Mouse (Mus musculus): ENCODE results near the gene Nrk. TPM values are rescaled to one million over a fixed set of nuclear protein-coding genes. Genes with fewer than 3 reads are reported as not detected.

Gene Nrk
- total and polyA plus RNA-seq, 2 experiments from 2014 or later: 1.2 to 1.6 TPM

DNA sequence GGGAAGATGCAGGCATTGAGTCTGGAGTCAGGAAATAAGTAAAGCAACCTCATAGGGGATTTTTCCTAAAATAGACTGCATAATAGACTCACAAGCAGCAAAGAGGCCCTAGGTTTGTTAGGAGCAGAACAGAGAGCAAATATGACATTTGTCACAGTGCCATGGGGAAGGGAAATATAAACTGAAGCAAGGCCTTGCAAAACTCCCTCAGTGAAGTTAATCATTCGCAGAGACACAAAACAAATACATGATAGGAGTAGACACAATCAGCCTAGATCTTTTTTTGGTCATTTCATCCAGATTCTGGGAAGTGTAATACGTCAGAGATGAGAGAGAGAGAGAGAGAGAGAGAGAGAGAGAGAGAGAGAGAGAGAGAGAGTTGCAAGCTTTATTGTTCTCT lies 125.1 kb downstream of the Nrk start:
- no peak for TF ChIP-seq CTCF (IDR thresholded peaks at IDR 0.05; ENCODE audit: low read depth)
- 65% methylated on average over 2 of the region's 2 CpGs for WGBS
- no peaks in the 10 kb centered on the region for H3K9me3 ChIP-seq (ENCODE audit: low read length)

GRCm38 (mm10) chrX:139041148-139041547 lies 126.9 kb downstream of the Nrk start:
- Histone ChIP-seq H3K9me3 (ENCODE audit: low read length) (no peaks in the 10 kb centered on the region), H3K27me3 (ENCODE audit: insufficient read depth, low read length) (no peaks in the 10 kb centered on the region), H3K4me1 (ENCODE audit: insufficient read depth, low read length) (no peaks in the 10 kb centered on the region), H3K27ac (no peak overlapping the region), H3K4me2 (ENCODE audit: low read depth, low read length) (no peak overlapping the region), H3K4me3 (ENCODE audit: low read length) (no peak overlapping the region), H3K36me3 (ENCODE audit: insufficient read depth, low read length) (no peaks in the 10 kb centered on the region), H3K9ac (replicated peaks; ENCODE audit: low read length) (no peak overlapping the region)
- DNase-seq (ENCODE audit: low spot score): no peak
- 89% methylated on average over 1 of the region's 1 CpGs for WGBS
- no peak for ATAC-seq
- TF ChIP-seq CTCF (IDR thresholded peaks at IDR 0.05; ENCODE audit: low read depth): no peak

More for the DNA sequence above, 125.1 kb downstream of the Nrk start:
- Histone ChIP-seq H3K4me2 (ENCODE audit: low read depth, low read length) (no peak overlapping the region), H3K36me3 (ENCODE audit: insufficient read depth, low read length) (no peaks in the 10 kb centered on the region), H3K4me3 (ENCODE audit: low read length) (no peak overlapping the region), H3K9ac (replicated peaks; ENCODE audit: low read length) (no peak overlapping the region), H3K4me1 (ENCODE audit: insufficient read depth, low read length) (no peaks in the 10 kb centered on the region), H3K27ac (no peak overlapping the region), H3K27me3 (ENCODE audit: insufficient read depth, low read length) (no peaks in the 10 kb centered on the region)
- ATAC-seq: no peak
- no peak for DNase-seq (ENCODE audit: low spot score)

DNA sequence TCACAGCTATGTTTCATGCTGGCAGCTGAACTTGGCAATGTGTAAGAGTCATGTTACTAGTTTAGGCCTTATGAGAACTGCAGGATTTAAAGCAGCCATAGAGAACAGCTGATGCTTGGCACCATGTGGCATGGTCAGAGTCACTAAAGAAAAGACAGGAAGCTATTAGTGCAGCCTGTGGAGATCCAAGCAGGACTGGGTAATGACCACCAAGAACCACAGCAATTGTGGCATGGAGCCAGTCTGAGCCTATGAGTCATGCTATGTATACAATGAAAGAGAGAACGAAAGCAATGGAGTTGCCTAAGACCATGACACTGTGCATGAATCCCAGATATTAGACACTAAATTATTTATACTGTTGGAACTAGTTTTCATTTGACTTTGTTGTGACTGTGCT lies 137.7 kb downstream of the Nrk start:
- no peak overlapping the region for H3K9ac ChIP-seq (replicated peaks; ENCODE audit: low read length)
- no peaks in the 10 kb centered on the region for H3K9me3 ChIP-seq (ENCODE audit: low read length)
- no peak overlapping the region for H3K4me3 ChIP-seq (ENCODE audit: low read length)
- no peaks in the 10 kb centered on the region for H3K36me3 ChIP-seq (ENCODE audit: insufficient read depth, low read length)
- no peak for DNase-seq (ENCODE audit: low spot score)
- TF ChIP-seq CTCF (IDR thresholded peaks at IDR 0.05; ENCODE audit: low read depth): no peak
- no peak overlapping the region for H3K27ac ChIP-seq
- H3K4me1 ChIP-seq (ENCODE audit: insufficient read depth, low read length): no peaks in the 10 kb centered on the region
- WGBS: 65% methylated on average over 1 of the region's 1 CpGs
- H3K27me3 ChIP-seq (ENCODE audit: insufficient read depth, low read length): no peaks in the 10 kb centered on the region
- ATAC-seq: no peak
- no peak overlapping the region for H3K4me2 ChIP-seq (ENCODE audit: low read depth, low read length)

GRCm38 (mm10) chrX:139053149-139053548 lies 138.9 kb downstream of the Nrk start:
- DNase-seq (ENCODE audit: low spot score) (no peak), ATAC-seq (no peak)
- no peaks in the 10 kb centered on the region for H3K4me1 ChIP-seq (ENCODE audit: insufficient read depth, low read length)
- no peak overlapping the region for H3K4me3 ChIP-seq (ENCODE audit: low read length)
- 81% methylated on average over 1 of the region's 1 CpGs for WGBS
- no peak overlapping the region for H3K4me2 ChIP-seq (ENCODE audit: low read depth, low read length)
- H3K27me3 ChIP-seq (ENCODE audit: insufficient read depth, low read length): no peaks in the 10 kb centered on the region
- H3K9ac ChIP-seq (replicated peaks; ENCODE audit: low read length): no peak overlapping the region
- H3K27ac ChIP-seq: no peak overlapping the region
- TF ChIP-seq CTCF (IDR thresholded peaks at IDR 0.05; ENCODE audit: low read depth): no peak
- no peaks in the 10 kb centered on the region for H3K9me3 ChIP-seq (ENCODE audit: low read length)
- H3K36me3 ChIP-seq (ENCODE audit: insufficient read depth, low read length): no peaks in the 10 kb centered on the region

Other genes with a start within 250 kb of the Nrk start
- not detected in 2 replicates for gene Serpina7, start 170.8 kb downstream of the Nrk start, total RNA-seq (2014; rRNA removed)
- gene Serpina7, start 170.8 kb downstream of the Nrk start, polyA plus RNA-seq (2015; fragmentation: Nextera tagmentation; extraction: Ambion mirVana): 0.09 TPM in 1 of 2 replicates, not detected in the other
- not detected in 2 replicates for gene 4930513O06Rik, start 171.8 kb downstream of the Nrk start, total RNA-seq (2014; rRNA removed)
- not detected in 2 replicates for gene 4930513O06Rik, start 171.8 kb downstream of the Nrk start, polyA plus RNA-seq (2015; fragmentation: Nextera tagmentation; extraction: Ambion mirVana)

All from hindbrain, postnatal 0 days (tissue).